Mouse (Mus musculus) kidney, embryonic 16.5 days (tissue): ENCODE measurements around the gene Cenpo. TPM values are rescaled to one million over a fixed set of nuclear protein-coding genes. Genes with fewer than 3 reads are reported as not detected.

Experiments
- ATAC-seq: fragments of 200-750 bp; cut with Nextera tagmentation; 2 replicates; pipeline ENCODE4 v1.8.0; 2017; ENCODE audit warnings: moderate TSS enrichment; ENCODE audit not compliant: low FRiP score, low TSS enrichment
- H3K27ac ChIP-seq: fragments of 300-500 bp; sonication (generic); 2 replicates; pipeline ENCODE4 v1.5.1; 2014; ENCODE audit warnings: low read length
- H3K27me3 ChIP-seq: fragments of 300-500 bp; sonication (generic); 2 replicates; pipeline ENCODE4 v1.6.1; 2014; ENCODE audit warnings: low read length, control low read depth, mixed read lengths; ENCODE audit not compliant: insufficient read depth
- H3K36me3 ChIP-seq: fragments of 300-500 bp; sonication (generic); 2 replicates; pipeline ENCODE4 v1.6.1; 2014; ENCODE audit warnings: low read length, control low read depth, mixed read lengths; ENCODE audit not compliant: insufficient read depth
- H3K4me1 ChIP-seq: fragments of 300-500 bp; sonication (generic); 2 replicates; pipeline ENCODE4 v1.6.1; 2014; ENCODE audit warnings: low read length, control low read depth, mixed read lengths; ENCODE audit not compliant: insufficient read depth
- H3K4me2 ChIP-seq: fragments of 300-500 bp; sonication (generic); replicated peaks from 2 replicates; pipeline ENCODE4 v1.6.1; 2014; ENCODE audit warnings: low read depth, low read length
- H3K4me3 ChIP-seq: fragments of 300-500 bp; sonication (generic); 2 replicates; pipeline ENCODE4 v1.5.1; 2014; ENCODE audit warnings: mild to moderate bottlenecking, low read length
- H3K9ac ChIP-seq: fragments of 300-500 bp; sonication (generic); replicated peaks from 2 replicates; pipeline ENCODE4 v1.6.1; 2014; ENCODE audit warnings: low read length
- H3K9me3 ChIP-seq: fragments of 300-500 bp; sonication (generic); 2 replicates; pipeline ENCODE4 v1.6.1; 2016; ENCODE audit warnings: low read length, control low read depth
- WGBS: fragments of 180-500 bp; shearing (Covaris S2); extraction: QIAGEN DNeasy Blood & Tissue Kit; methylation state at CpG from one replicate; pipeline ENCODE4 v1.1.7; 2014; 5-methylcytosine and 5-hydroxymethylcytosine counted together
- polyA plus RNA-seq: library from polyadenylated mRNA; unstranded; fragments of >200 nt; fragmentation: Nextera tagmentation; extraction: Ambion mirVana; gene quantifications from 2 replicates; pipeline ENCODE4 v1.2.1, GENCODE M21; 2015

The Cenpo gene
- polyA plus RNA-seq, result 14.0 and 15.7 TPM in 2 replicates

GRCm38 (mm10) chr12:4233572-4234508 lies at the start of gene Cenpo, which contains the start of gene Ptrhd1:
Gene Cenpo (minus strand): TSS chr12:4234294.
Gene Ptrhd1 (plus strand): TSS chr12:4234027.
- ATAC-seq, result peak; percentile 99
- no peaks in the 10 kb centered on the region for H3K9me3 ChIP-seq
- H3K4me1 ChIP-seq, result peaks cover 15% of the 10 kb centered on the region
- no peaks in the 10 kb centered on the region for H3K27me3 ChIP-seq
- H3K36me3 ChIP-seq, result peaks cover 17% of the 10 kb centered on the region; the same call in 1 of the 2 replicates
- H3K27ac ChIP-seq, result peak within 1 kb of the TSS; percentile 96
- H3K4me2 ChIP-seq, result peak within 1 kb of the TSS; percentile 69
- H3K9ac ChIP-seq, result peak within 1 kb of the TSS; percentile 85
- H3K4me3 ChIP-seq, result peak within 1 kb of the TSS; percentile 70
- WGBS, result under 1% methylated on average over 50 of the region's 50 CpGs

- H3K9me3 ChIP-seq, result no peaks in the 10 kb centered on the region
- no peak for ATAC-seq
- no peaks in the 10 kb centered on the region for H3K27me3 ChIP-seq
- no peak overlapping the region for H3K4me2 ChIP-seq
- H3K9ac ChIP-seq, result no peak overlapping the region
- 84% methylated on average over 3 of the region's 3 CpGs for WGBS
- H3K36me3 ChIP-seq, result peaks cover 3% of the 10 kb centered on the region
- H3K4me1 ChIP-seq, result no peaks in the 10 kb centered on the region
- H3K4me3 ChIP-seq, result no peak overlapping the region
- no peak overlapping the region for H3K27ac ChIP-seq
Observed at GRCm38 (mm10) chr12:4279878-4280277, 45.8 kb upstream of the Cenpo start.

- Histone ChIP-seq H3K27me3 (no peaks in the 10 kb centered on the region), H3K27ac (no peak overlapping the region), H3K4me1 (no peaks in the 10 kb centered on the region), H3K36me3 (peaks cover 9% of the 10 kb centered on the region), H3K4me3 (no peak overlapping the region), H3K4me2 (no peak overlapping the region), H3K9ac (no peak overlapping the region), H3K9me3 (no peaks in the 10 kb centered on the region)
- ATAC-seq, result no peak
- WGBS, result 88% methylated on average over 3 of the region's 3 CpGs
Observed at GRCm38 (mm10) chr12:4278978-4279755, 45.1 kb upstream of the Cenpo start.

- Histone ChIP-seq H3K27ac (no peak overlapping the region), H3K4me2 (no peak overlapping the region), H3K27me3 (no peaks in the 10 kb centered on the region), H3K4me1 (no peaks in the 10 kb centered on the region), H3K9me3 (peaks cover 7% of the 10 kb centered on the region), H3K4me3 (no peak overlapping the region), H3K9ac (no peak overlapping the region), H3K36me3 (peaks cover 46% of the 10 kb centered on the region)
- WGBS, result 92% methylated on average over 6 of the region's 6 CpGs
- ATAC-seq, result no peak
Observed at GRCm38 (mm10) chr12:4271078-4271477, 37.0 kb upstream of the Cenpo start.

- no peaks in the 10 kb centered on the region for H3K4me1 ChIP-seq
- 92% methylated on average over 4 of the region's 4 CpGs for WGBS
- H3K27ac ChIP-seq, result no peak overlapping the region
- H3K36me3 ChIP-seq, result peaks cover 38% of the 10 kb centered on the region
- H3K4me2 ChIP-seq, result no peak overlapping the region
- no peak overlapping the region for H3K9ac ChIP-seq
- no peaks in the 10 kb centered on the region for H3K27me3 ChIP-seq
- H3K9me3 ChIP-seq, result peaks cover 7% of the 10 kb centered on the region
- H3K4me3 ChIP-seq, result no peak overlapping the region
- ATAC-seq, result no peak
Observed at GRCm38 (mm10) chr12:4267765-4268164, 33.7 kb upstream of the Cenpo start.

GRCm38 (mm10) chr12:4252742-4253655 lies 18.9 kb upstream of the Cenpo start:
- Histone ChIP-seq H3K9ac (no peak overlapping the region), H3K27ac (no peak overlapping the region), H3K36me3 (peaks cover 5% of the 10 kb centered on the region; the same call in 1 of the 2 replicates), H3K4me1 (no peaks in the 10 kb centered on the region), H3K9me3 (no peaks in the 10 kb centered on the region), H3K27me3 (no peaks in the 10 kb centered on the region), H3K4me3 (no peak overlapping the region), H3K4me2 (no peak overlapping the region)
- no peak for ATAC-seq
- 94% methylated on average over 16 of the region's 16 CpGs for WGBS

GRCm38 (mm10) chr12:4249786-4250185 lies 15.7 kb upstream of the Cenpo start:
- Histone ChIP-seq H3K27ac (no peak overlapping the region), H3K9ac (no peak overlapping the region), H3K4me3 (no peak overlapping the region), H3K4me2 (no peak overlapping the region), H3K27me3 (no peaks in the 10 kb centered on the region), H3K9me3 (no peaks in the 10 kb centered on the region), H3K4me1 (no peaks in the 10 kb centered on the region), H3K36me3 (peaks cover 2% of the 10 kb centered on the region; the same call in 1 of the 2 replicates)
- WGBS, result 89% methylated on average over 6 of the region's 6 CpGs
- ATAC-seq, result no peak

GRCm38 (mm10) chr12:4245742-4246141 lies 11.6 kb upstream of the Cenpo start:
- no peaks in the 10 kb centered on the region for H3K9me3 ChIP-seq
- H3K27ac ChIP-seq, result no peak overlapping the region
- no peaks in the 10 kb centered on the region for H3K36me3 ChIP-seq
- 87% methylated on average over 10 of the region's 10 CpGs for WGBS
- ATAC-seq, result no peak
- H3K27me3 ChIP-seq, result no peaks in the 10 kb centered on the region
- no peaks in the 10 kb centered on the region for H3K4me1 ChIP-seq
- no peak overlapping the region for H3K9ac ChIP-seq
- no peak overlapping the region for H3K4me3 ChIP-seq
- H3K4me2 ChIP-seq, result no peak overlapping the region

- Histone ChIP-seq H3K9ac (no peak overlapping the region), H3K4me3 (no peak overlapping the region), H3K4me2 (no peak overlapping the region), H3K4me1 (no peaks in the 10 kb centered on the region), H3K9me3 (no peaks in the 10 kb centered on the region), H3K27ac (no peak overlapping the region), H3K27me3 (no peaks in the 10 kb centered on the region), H3K36me3 (no peaks in the 10 kb centered on the region)
- ATAC-seq, result no peak
- WGBS, result 89% methylated on average over 2 of the region's 2 CpGs
Observed at GRCm38 (mm10) chr12:4243805-4244204, 9.7 kb upstream of the Cenpo start.
